Mouse (Mus musculus) testis, adult 2 months (tissue): Measurements from ENCODE around the gene Rnf181. TPM values are rescaled to one million over a fixed set of nuclear protein-coding genes. Genes with fewer than 3 reads are reported as not detected.

Source experiments
- H3K27ac ChIP-seq: fragments of 200-500 bp; 2 replicates; pipeline ENCODE4 v1.5.1; 2012; ENCODE audit warnings: low read depth, low read length; ENCODE audit not compliant: control insufficient read depth, insufficient read depth
- H3K27me3 ChIP-seq: fragments of 200-500 bp; 2 replicates; pipeline ENCODE4 v1.6.1; 2012; ENCODE audit warnings: mild to moderate bottlenecking, low read length, moderate library complexity; ENCODE audit not compliant: control insufficient read depth, insufficient read depth
- H3K36me3 ChIP-seq: fragments of 200-500 bp; 2 replicates; pipeline ENCODE4 v1.6.1; 2012; ENCODE audit warnings: mild to moderate bottlenecking, low read length; ENCODE audit not compliant: control insufficient read depth, insufficient read depth
- H3K4me1 ChIP-seq: fragments of 200-500 bp; 2 replicates; pipeline ENCODE4 v1.6.1; 2012; ENCODE audit warnings: low read length; ENCODE audit not compliant: control insufficient read depth, insufficient read depth
- H3K4me3 ChIP-seq: fragments of 200-500 bp; 2 replicates; pipeline ENCODE4 v1.5.1; 2012; ENCODE audit warnings: low read depth, mild to moderate bottlenecking, low read length, moderate library complexity, mixed read lengths; ENCODE audit not compliant: control insufficient read depth
- CTCF ChIP-seq: fragments of 200-500 bp; IDR thresholded peaks from 2 replicates; pipeline ENCODE4 v1.5.1; 2012; ENCODE audit warnings: low read depth, mild to moderate bottlenecking, inconsistent platforms, low read length, moderate library complexity; ENCODE audit not compliant: control insufficient read depth, insufficient read depth, insufficient replicate concordance
- POLR2A ChIP-seq: fragments of 200-500 bp; IDR thresholded peaks from 2 replicates; pipeline ENCODE4 v1.6.1; 2012; ENCODE audit warnings: low read depth, mild to moderate bottlenecking, inconsistent platforms, low read length, moderate library complexity; ENCODE audit not compliant: control insufficient read depth
- polyA plus RNA-seq: library from polyadenylated mRNA; depleted of rRNA; stranded (reverse); fragments of >200 nt; gene quantifications from 2 replicates; pipeline ENCODE4 v1.2.3, GENCODE M21; 2012

Rnf181 gene
- polyA plus RNA-seq, 1 experiment: 298 TPM

DNA sequence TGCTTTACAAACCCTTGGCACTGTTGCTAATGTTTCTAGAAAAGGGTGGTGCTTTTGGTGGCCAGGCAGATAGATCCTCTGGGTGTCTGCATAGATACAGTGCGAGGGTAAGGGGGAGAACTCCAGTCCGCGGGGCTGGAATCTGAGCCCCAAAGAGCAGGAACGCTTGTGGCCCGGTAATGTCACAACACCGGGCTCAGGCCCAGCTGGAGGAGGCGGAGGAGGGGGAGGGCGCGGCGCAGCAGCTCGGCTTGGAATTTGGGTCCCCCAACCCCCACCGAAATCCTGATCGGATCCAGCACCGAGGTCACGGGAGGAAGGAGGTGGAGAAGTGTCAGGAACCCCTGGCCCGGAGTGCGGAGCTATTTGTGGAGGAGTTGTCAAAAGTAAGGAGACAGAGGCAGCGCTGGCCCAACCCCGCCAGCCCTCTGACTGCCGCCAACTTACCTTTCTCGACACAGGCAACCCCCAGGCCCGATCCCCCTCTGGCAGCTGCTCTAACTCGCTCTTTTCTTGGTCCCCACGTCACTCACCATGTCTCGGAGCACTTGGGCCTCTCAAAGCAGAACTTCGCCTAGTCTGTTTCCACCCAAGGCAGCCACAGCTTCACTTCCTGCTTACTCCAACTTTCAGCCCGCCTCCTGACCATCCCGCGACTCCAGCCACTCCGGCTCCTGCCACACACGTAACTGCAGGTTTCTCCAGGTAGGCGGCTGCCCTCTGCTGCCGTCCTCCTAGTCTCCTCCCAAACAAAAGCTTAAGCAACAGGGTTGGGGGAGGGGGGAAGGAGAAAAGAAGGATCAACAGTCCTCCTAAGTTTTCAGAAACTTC lies 23.4 kb upstream of the Rnf181 start, which contains the start of gene Vamp8:
Gene Vamp8 (minus strand): TSS at position 763 of the 831 bp plus-strand sequence.
- H3K36me3 ChIP-seq: no peaks in the 10 kb centered on the region
- TF ChIP-seq CTCF: no peak
- peak; percentile 28 for TF ChIP-seq POLR2A
- peaks cover 19% of the 10 kb centered on the region for H3K4me1 ChIP-seq

DNA sequence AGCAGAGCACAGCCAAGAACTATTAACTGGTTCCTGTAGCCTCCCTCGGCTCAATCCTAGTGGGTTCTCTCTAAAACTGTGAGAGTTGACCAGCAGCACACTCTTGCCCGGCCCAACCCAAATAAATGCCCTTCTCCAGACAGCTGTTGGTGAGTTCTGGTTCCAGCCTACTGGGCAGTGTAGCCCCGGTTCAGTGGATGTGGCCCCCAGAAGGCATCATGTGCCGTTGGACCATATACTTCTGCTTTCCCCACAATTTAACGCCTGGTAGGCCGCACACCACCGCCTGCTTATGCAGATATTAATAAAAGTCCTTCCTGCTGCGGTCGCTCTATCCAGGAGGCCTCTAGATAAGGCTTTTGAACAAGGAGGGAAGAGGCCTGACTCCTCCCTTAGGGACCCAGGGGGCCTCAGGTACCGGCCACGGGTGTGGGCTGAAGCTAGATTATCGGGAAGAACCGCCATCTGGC lies 22.8 kb upstream of the Rnf181 start:
- TF ChIP-seq POLR2A (no peak), CTCF (no peak)
- Histone ChIP-seq H3K27me3 (no peaks in the 10 kb centered on the region), H3K4me3 (peak overlapping the region; percentile 86), H3K36me3 (no peaks in the 10 kb centered on the region), H3K4me1 (peaks cover 19% of the 10 kb centered on the region), H3K27ac (peak overlapping the region; percentile 80)

More for the DNA sequence above, 23.4 kb upstream of the Rnf181 start, which contains the start of gene Vamp8:
- no peaks in the 10 kb centered on the region for H3K27me3 ChIP-seq
- peak within 1 kb of the TSS; percentile 86 for H3K4me3 ChIP-seq
- peak within 1 kb of the TSS; percentile 80 for H3K27ac ChIP-seq

DNA sequence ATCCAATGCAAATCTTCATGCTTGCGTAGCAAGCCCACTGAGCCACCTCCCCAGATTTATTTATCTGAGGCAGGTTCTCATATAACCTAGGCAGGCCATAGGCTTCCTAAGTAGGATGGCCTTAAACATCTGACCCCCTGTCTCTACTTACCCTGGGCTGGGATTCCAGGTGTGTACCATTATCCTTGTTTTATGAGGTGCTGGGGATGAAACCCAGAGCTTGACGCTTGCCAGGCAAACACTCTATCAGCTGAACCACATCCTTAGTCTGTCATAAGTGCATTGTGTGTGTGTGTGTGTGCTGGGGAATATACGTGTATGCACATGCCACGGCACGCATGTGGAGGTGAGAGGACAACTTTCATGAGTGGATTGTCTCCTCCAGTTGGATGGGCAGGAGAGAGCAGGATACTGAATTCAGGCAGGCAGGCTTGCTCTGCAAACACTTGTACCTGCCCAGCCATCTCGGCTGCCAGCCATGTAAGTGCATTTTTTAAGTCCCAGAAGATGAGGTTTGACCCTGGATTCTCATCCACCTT lies 22.1 kb upstream of the Rnf181 start:
- no peaks in the 10 kb centered on the region for H3K27me3 ChIP-seq
- H3K27ac ChIP-seq: no peak overlapping the region
- H3K36me3 ChIP-seq: no peaks in the 10 kb centered on the region
- H3K4me1 ChIP-seq: peaks cover 19% of the 10 kb centered on the region
- no peak overlapping the region for H3K4me3 ChIP-seq
- TF ChIP-seq CTCF (no peak), POLR2A (no peak)

- Histone ChIP-seq H3K4me3 (no peak overlapping the region), H3K36me3 (no peaks in the 10 kb centered on the region), H3K4me1 (peaks cover 19% of the 10 kb centered on the region), H3K27ac (no peak overlapping the region), H3K27me3 (no peaks in the 10 kb centered on the region)
- TF ChIP-seq CTCF (no peak), POLR2A (no peak)
Measured at GRCm38 (mm10) chr6:72388266-72388665, 21.5 kb upstream of the Rnf181 start.

- no peaks in the 10 kb centered on the region for H3K27me3 ChIP-seq
- no peaks in the 10 kb centered on the region for H3K36me3 ChIP-seq
- H3K4me1 ChIP-seq: peaks cover 19% of the 10 kb centered on the region
- no peak overlapping the region for H3K27ac ChIP-seq
- TF ChIP-seq CTCF (no peak), POLR2A (no peak)
- no peak overlapping the region for H3K4me3 ChIP-seq
Measured at GRCm38 (mm10) chr6:72387816-72388215, 21.1 kb upstream of the Rnf181 start.

GRCm38 (mm10) chr6:72386561-72386960 lies 19.8 kb upstream of the Rnf181 start:
- H3K27ac ChIP-seq: no peak overlapping the region
- no peaks in the 10 kb centered on the region for H3K27me3 ChIP-seq
- H3K4me3 ChIP-seq: no peak overlapping the region
- TF ChIP-seq POLR2A (no peak), CTCF (no peak)
- peaks cover 19% of the 10 kb centered on the region for H3K4me1 ChIP-seq
- no peaks in the 10 kb centered on the region for H3K36me3 ChIP-seq

GRCm38 (mm10) chr6:72385258-72385657 lies 18.5 kb upstream of the Rnf181 start:
- peaks cover 11% of the 10 kb centered on the region for H3K4me1 ChIP-seq
- no peak overlapping the region for H3K27ac ChIP-seq
- H3K4me3 ChIP-seq: no peak overlapping the region
- H3K36me3 ChIP-seq: no peaks in the 10 kb centered on the region
- H3K27me3 ChIP-seq: peaks cover 1% of the 10 kb centered on the region; the same call in 1 of the 2 replicates
- TF ChIP-seq POLR2A (no peak), CTCF (no peak)
